Mouse (Mus musculus) cerebellum, adult 11-12 months (tissue): ENCODE data around the gene Adcy5.

Experiments used
- DNase-seq: peaks from one replicate; pipeline ENCODE4 v3.0.0; 2022

Gene Adcy5

DNA sequence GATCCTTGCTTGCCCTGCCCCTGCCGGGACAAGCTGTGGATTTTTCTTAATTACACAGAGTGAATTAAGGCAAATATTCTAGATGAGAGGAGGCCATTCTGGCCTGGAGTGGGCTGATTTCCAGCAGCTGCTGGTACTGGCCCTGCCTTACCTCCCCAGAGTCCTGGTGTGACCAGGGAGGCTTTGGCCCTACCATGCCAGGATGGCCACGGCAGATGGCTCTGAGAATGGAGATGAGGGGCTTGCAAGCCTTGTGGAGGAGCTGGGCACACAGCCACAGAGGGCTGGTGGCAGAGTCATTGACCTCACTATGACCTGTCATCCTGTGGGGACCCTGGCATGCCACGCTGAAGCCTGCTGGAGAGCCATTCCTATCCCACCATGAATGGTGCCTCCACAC is 54.1 kb downstream of the Adcy5 start:
- no peak for DNase-seq

DNA sequence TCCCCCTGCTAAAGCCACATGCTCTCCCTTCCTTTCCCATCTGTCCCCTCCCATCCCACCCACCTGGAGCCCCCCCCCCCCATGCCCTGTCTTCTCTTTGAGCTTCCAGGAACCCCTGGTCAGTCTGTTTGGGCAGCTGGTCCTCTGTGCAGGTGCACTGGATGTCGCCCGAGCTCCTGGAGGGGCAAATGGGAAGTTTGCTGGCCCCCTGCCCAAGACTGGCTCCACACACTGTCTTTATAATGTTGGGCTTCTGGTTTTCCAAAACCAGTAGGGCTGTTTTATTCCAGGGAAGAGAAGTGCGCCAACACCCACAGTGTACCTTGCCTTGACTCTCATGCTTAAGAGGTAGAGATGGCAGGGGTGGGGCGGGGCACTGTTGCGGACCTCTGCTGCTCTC is 55.1 kb downstream of the Adcy5 start:
- DNase-seq, result no peak

DNA sequence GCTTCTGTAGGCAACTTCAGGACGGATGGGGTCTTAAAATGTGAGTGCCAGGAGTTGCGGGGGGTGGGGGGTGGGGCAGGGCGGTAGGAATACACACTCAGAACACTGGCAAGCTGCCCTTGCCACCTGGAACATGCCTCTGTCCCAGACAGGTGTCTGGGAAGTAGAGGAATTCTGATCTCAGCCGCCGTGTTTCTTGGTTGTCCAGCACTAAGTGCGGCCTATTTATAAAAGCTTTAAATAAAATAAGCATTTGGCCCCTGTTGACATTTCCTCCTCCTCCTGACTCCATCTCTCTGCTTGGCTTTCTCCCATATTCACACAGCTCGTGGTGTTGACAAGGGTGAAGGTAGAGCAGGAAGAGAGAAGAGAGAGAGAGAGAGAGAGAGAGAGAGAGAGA is 60.4 kb downstream of the Adcy5 start:
- no peak for DNase-seq

DNA sequence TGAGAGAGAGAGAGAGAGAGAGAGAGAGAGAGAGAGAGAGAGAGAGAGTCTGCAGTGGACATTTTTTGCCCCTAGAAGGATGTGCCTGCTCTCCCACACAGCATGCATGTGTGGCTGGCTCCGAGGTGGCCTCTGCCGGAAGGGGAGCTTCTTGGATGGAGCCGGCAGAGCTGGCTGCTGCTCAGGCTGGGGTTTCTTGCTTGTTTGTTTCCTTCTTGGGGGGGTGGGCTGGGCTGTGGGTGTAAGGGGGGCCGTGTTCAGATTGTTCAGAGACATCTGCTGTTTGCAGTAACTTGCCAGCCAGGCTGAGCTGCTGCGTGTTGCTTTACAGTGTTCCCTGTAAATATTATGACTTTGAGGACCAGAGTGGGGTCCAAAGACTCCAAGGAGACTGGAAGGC is 60.8 kb downstream of the Adcy5 start:
- no peak for DNase-seq

DNA sequence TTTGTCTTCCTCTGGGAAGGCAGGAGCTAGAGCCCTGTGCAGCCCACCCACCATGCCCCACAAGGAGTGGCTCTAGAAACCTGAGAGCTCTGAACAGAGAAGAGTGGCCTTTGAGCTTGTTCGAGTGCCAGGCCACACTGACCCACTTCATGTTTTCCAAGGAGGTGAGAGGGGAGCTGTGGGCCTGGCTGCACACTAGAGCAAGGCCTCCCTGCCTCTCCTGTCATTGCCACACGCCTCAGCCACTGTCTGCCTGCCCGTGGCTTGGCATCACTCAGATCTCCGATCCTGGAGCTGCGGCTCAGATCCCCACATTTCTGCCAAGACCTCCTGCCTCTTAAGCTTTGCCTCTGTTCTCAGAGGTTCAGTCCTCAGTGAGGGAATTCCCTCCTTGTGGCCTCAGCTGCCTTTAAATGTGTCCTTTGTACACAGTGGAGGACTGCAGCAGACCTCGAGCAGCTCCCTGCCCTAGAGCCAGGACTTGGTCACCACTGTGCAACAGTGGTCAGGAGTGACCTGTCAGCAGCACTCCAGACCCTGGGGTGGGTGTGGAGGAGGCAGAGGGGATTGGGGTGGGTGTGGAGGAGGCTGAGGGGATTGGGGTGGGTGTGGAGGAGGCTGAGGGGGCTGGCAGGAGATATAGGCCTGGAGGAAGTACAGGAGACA is 62.3 kb downstream of the Adcy5 start:
- no peak for DNase-seq

DNA sequence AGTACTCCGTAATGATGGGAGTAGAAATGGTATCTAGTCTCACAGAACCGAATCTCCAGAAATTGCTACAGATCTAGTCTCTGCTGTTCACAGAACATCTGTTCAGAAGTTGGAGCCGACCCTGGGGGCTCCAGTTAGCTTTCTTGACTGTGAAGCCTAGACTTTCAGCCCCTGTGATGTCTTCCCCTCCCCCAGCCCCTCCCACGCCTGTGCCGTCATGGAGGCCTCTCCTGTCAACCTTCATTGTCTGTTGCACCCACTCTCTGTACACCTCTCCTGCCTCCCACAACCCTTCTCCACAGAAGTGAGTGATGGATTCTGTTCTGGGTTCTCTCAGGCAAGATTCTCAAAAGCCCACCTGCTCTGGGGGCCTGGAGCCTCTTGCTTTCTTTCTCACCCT is 65.7 kb downstream of the Adcy5 start:
- DNase-seq, result no peak

DNA sequence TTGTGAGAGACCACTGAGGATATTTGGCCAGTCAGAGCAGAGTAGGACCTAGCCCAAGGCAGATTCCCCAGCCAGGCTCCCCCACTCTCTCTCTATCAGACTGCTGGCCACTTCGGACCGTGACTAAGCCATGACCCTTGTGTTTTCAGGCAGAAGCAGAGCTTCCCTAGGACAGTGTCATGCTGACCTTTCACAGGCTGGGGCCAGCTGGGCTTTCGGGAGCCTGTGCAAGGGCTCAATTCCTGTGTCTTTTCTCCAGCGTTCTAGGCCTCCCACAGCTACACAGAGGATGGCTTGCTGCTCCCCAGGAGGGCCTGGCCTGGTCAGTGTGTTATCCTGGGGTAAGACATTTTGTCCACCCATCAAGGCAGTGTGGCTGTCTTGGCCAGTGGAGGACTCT is 66.9 kb downstream of the Adcy5 start:
- DNase-seq, result no peak

DNA sequence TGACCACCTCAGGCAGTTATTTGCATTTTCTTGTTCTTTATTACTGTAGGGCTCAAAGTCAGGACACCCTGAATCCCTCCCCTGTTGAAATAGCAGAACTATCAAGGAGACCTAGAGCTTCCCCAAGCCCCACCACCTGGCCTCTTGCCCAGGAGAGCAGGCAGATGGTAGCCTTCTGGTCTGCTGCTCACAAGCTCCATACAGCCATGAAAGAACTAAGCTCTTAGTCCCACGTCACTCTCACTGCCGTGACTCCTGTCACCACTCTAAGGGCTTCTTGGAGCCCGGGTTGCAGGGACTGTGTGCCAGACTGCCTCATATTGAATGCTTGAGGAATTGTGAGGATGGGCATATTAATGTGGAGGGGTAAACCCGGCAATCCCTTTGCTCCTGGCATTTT is 69.3 kb downstream of the Adcy5 start:
- DNase-seq, result peak; percentile 64

DNA sequence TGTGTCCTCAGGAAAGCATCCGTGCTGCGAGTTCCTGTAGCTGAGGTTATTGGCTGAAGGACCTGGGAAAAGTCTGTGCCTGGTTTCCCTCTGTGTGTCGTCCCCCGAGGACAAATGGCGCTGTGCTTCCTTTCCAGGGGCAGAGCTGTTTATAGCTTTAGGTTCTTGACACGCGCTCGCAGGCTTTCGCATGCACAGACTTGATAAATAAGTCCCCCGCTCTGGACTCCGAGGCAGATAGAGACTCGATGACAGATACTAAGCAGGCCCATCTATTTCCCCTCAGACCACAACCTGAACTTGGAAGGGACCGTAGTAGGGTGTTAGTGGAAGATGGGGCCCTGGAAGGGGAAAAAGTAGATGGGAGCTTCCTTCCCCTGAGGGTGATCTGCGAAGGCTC is 70.0 kb downstream of the Adcy5 start:
- DNase-seq, result no peak

DNA sequence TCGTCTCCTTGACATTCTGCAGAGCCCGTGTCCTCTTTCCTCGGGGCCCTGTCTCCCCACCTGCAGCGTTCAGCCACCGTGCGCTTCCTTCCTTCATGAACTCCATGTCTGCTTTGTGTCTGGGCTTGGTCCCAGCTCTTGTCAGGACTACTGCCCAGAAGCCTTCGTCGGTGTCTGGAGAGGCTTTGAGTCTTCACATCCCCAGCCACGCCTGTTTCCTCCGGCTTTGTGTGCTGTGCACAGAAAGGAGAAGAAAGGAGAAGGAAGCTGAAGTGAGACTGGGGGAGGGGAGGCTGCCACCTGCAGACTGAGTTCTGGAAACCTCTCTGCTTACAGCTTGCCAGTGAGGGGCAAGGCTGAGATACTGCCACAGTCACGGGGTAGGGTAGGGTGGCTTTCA is 74.9 kb downstream of the Adcy5 start:
- DNase-seq, result no peak

DNA sequence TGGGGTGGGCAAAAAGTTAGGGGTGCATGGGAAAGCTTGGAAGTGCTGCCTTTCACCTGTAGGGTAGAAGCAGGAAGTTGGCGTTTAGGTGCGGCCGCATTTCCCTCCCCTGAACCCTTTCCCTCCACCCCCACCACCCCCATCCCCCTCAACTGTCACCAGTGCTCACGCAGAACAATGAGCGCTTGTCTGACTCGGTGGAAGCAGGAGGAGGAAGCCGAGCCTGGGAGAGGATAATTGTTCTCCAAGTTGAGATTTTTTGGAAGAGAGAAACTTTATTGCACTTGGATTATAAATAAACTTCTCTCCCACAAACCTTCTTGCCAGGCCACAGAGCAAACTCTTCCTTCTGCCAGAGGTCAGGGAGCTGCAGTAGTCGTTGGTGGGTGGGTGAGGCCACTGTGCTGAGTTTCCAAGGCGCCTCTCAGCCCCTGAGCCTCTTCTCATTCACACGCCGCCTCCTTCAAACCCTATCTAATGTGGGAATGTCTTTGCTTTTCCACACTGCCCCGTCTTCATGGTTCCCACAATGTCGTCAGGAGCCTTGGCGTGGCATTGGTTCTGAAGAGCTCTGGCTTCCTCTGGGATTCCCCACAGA is 77.6 kb downstream of the Adcy5 start:
- no peak for DNase-seq

DNA sequence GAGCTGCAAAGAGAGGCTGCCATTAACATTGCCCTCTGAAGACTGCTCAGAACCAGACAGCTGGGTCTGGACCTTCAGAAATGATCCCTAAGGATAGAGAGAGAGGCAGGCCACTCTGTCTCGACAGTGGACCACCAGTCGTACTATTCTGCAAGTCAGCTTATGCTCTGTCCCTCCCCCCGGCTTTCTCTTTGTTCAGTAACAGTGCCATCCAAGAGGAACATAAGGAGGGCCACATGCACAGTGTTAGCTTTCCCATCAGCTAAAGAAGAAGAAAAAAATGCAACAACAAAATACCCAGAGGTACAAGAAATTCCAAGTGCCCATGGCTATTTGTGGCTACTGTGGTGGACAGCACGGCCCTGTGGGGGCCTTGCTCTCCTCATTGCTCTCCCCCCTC is 78.7 kb downstream of the Adcy5 start:
- DNase-seq, result no peak

DNA sequence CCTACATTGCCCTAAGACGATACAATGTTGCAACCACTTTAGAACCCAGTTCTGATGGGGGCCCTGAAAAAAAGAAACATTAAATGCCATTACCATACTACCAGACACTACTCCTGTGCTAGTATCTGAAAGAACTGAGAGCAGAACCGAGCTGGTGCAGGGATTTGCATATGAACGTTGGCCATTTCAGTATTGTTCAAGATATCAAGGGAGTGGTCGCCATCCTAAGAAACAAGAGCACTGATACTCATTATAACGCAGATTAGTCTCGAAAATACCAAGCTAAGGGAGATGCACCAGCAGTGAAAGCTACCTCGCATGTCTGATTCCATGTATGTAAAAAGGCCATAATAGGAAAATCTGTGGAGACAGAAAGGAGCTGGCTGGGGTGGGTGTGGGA is 82.4 kb downstream of the Adcy5 start:
- no peak for DNase-seq

DNA sequence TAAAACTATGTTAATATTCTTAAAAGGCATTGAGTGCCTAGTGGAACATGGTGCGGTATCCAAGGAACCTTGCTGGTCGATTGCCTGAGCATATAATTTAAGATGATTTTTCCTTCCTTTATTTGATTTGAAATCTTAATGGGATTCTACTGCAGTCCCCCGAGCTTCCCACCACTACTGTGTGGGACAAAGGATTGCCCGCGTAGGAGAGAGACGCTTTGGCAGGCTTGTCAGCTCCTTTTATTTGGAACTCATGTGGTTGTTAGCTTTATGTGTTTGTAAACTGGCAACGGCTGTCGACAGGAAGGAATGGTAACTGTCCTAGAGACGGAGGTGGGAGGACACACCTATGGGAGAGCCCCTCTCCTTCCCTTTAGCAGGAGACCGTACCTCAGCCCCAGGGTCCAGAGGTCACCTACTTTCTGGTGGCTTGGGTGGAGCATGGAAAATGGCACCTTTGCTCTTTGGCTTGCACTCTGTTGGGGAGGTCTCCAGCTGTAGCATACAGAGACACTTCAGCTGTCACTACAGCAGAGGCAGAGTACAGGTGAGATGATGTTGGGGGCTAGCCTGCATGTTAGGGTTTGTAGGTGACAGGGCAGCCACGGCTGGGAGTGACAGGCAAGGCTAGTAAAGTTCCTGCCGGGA is 84.8 kb downstream of the Adcy5 start:
- DNase-seq, result no peak

DNA sequence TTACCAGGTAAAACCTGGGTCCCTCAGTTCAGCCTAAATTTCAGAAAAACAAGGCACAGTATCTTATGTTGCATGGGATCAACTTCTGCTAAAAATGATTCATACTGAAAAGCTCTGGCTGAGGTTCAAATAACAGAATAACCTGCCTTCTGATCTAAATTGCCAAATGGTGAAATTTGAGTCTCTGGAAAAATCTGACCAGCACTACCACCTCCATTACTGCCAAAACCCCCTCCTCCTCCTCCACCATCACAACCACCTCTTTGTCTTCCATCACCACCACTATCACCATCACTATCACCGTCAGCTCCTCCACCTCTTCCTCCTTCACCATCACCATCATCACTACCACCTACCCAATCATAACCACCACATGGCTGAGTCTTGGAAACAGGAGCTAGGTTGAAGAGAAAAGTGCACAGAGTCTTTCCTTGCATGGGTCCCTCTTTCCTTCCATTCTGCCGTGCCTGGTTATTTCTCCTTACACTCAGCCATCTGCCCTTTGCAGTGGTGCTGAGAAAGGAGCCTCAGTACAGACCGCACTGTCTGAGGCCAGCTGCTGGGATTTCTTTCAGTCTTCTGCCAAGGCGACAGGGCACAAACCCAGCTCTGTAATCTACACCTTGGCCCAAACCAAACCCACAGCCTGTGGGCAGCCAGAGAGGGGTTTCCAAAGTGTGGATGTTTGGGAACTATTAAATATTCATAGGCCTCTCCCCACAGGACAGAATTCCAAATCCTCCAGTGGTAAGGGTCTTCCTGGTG is 85.5 kb downstream of the Adcy5 start:
- DNase-seq, result no peak

DNA sequence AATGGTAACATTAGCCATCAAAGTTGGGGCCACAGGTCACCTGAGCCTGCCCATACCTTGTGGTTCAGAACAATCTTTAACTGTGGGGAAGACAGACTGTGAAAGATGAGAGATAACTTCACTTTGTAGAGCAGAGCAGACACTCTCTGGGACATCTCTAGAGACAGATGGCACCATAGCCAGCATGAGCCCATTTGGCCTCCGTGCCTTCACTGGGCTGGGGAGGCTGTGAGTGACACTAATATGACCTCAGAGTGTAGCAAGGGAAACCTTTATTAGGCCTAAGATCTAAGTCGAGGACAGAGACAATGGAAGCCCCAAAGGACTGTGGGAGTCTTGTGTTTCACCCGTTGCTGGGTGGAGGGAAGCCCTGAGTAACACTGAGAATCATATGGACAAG is 92.7 kb downstream of the Adcy5 start:
- no peak for DNase-seq

DNA sequence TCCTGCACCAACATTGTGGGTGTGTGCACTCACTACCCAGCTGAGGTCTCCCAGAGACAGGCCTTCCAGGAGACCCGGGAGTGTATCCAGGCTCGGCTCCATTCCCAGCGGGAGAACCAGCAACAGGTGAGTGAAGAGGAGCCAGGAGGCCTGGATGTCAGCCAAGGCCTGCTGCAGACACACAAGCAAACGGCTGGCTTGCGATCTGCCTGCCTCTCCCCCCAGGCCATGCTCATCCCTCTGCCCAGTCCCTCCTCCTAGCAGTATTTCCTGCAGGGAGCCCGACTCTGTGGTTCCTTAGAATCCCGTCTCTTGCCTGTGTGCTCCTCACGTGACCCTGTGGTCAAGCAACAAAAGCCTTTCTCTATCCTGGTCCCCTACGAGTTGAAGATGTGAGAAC is 94.1 kb downstream of the Adcy5 start:
- DNase-seq, result peak; percentile 62

DNA sequence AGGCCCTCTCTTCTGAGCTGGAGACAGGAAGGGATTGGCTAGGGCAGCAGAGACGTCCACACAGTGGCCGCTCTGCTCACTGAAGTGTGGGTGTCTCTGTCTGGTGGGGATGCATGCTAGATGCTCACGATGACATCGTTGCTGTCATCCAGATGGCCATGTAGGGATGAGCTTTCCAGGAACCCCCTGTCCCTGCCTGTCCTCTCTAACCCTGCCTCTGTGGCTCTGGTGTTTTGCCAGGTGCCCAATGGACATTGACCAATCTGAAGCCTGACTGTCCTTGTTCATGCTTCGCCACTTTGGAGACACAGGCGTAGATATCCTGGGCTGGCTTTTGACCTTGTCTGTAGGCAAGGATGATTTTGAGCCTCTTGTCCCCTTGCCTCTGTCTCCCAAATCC is 95.1 kb downstream of the Adcy5 start:
- DNase-seq, result no peak

DNA sequence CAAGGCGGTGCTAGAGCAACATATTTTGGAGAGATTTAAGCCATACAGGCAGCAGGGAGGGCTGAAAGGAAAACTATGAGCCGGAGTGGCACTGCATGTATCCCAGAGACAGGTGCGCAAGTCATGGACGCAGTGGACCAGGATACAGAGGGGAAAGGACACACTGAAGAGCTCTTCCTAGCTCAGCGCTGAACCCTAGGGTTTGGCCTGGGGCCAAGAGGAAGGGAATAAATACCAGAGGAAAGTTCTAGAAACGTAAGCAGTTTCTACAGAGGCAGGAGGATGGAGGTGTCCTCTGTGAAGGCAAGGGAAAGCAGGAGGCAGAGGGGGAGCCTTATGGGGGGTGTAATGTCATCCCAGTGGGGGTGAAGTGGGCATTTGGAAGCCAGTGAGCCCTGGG is 97.0 kb downstream of the Adcy5 start:
- DNase-seq, result no peak

DNA sequence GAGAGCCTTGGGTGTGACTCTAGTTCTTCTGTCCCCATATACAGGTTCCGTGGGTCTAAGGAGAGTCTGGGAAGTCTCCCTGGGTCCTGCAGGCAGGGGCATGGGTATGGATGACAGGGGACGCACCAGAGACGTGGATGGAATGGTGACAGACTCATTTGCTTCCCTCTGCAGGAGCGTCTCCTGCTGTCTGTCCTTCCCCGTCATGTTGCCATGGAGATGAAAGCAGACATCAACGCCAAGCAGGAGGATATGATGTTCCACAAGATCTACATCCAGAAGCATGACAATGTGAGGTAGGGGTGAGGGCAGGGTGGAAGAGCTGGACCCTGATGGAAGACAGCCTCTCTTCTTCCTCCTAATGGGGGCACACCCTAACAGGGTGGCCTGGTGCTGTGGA is 98.3 kb downstream of the Adcy5 start:
- DNase-seq, result no peak

DNA sequence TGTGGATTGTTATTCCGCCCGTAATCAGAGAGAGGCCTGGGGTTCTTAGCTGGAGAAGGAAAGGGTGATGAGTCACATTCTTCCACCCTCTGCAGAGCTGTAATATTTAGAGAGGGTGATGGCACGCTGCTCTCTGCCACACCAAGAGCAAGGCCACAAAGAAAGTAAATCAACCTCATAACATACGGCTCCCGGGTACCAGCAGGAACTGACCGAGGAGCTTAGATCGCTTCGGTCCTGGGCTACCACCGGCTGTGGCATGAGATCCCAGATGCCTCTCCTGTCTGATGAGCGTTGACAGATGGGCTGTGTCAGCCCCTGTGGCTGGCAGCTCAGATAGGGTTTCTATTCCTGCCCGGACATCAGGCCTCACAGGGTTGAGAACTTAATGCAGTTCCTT is 101.3 kb downstream of the Adcy5 start:
- no peak for DNase-seq

DNA sequence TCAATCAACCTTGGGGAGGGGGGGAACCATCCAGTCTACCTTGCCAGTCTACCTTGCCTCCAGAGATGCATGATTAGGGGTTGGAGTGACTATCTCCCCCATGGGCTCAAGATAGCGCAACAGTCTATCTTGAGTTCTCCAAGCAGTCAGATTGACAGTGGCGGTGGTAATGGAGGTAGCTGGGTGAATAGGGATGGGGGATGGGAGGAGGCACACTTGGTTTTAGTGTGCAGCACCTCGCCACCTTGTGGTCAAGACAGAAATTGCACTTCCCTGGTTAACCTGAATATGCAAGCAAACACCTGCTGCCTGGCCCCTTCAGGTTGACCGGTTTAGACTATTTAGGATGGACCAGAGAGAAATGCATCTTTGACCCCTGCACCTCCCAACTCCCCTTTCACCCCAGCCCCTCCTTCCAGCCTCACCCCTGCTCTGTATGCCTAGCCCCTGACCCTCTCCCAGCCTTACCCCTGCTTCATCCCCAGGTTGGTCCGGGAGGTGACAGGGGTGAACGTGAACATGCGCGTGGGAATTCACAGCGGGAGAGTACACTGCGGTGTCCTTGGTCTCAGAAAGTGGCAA is 115.8 kb downstream of the Adcy5 start:
- DNase-seq, result peak; percentile 79

DNA sequence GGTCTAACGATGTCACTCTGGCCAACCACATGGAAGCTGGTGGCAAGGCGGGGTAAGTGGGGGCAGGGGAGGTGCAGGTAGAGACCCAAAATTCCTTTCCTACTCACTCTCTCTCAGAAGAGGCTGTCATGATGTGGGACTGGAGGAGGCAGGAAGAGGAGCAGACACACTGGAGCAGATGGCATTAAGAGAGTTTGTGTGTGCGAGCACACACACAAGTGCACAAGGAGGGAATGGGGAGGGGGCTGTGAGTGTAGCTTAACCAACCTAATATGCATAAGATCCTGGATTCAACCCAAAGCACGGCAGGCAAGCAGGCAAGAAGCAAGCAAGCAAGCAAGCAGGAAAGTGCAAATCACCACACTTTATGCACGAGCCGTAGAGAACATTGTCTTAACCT is 116.3 kb downstream of the Adcy5 start:
- DNase-seq, result no peak

DNA sequence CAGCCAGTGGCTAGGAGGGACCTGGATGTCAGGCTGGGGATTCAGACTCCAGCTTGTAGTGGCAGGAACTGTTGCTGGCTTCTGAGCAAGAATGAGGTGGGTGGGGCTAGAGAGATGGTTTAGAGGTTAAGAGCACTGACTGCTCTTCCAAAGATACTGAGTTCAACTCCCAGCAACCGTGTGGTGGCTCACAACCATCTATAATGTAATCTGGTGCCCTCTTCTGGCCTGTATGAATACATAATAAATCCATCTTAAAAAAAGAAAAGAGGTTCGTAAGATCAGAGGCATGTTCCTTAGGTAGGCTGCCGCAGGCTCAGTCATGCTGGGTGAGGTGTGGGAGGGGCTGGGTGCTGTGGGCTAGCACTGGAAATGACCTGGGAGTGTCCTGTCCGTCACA is 116.9 kb downstream of the Adcy5 start:
- no peak for DNase-seq
